Mouse (Mus musculus) liver (tissue): ENCODE data around the gene Supt4a.
A peak's percentile ranks its signal among the peaks of the same experiment; 100 is the strongest.

ENCODE experiments used
- DNase-seq: peaks from one replicate; pipeline ENCODE4 v3.0.0-alpha.2; 2020; ENCODE audit warnings: mixed read lengths

Supt4a gene

GRCm38 (mm10) chr11:87737175-87737740 is at the start of gene Supt4a:
TSS of gene Supt4a (plus strand) at chr11:87737552.
- DNase-seq: peak; percentile 99

GRCm38 (mm10) chr11:87688478-87689203 is 48.7 kb upstream of the Supt4a start:
- no peak for DNase-seq

- peak; percentile 38 for DNase-seq
Observed at GRCm38 (mm10) chr11:87689402-87689808, 47.9 kb upstream of the Supt4a start.

GRCm38 (mm10) chr11:87690054-87690740 is 47.2 kb upstream of the Supt4a start:
- peak; percentile 76 for DNase-seq

- no peak for DNase-seq
Observed at GRCm38 (mm10) chr11:87697131-87697682, 40.1 kb upstream of the Supt4a start.

- DNase-seq: no peak
Observed at GRCm38 (mm10) chr11:87698126-87698525, 39.2 kb upstream of the Supt4a start.

GRCm38 (mm10) chr11:87701108-87701507 is 36.2 kb upstream of the Supt4a start:
- DNase-seq: no peak

GRCm38 (mm10) chr11:87701877-87702620 is 35.3 kb upstream of the Supt4a start:
- no peak for DNase-seq

- no peak for DNase-seq
Observed at GRCm38 (mm10) chr11:87703654-87704053, 33.7 kb upstream of the Supt4a start.

GRCm38 (mm10) chr11:87704289-87704688 is 33.1 kb upstream of the Supt4a start:
- DNase-seq: no peak

- no peak for DNase-seq
Observed at GRCm38 (mm10) chr11:87707570-87707969, 29.8 kb upstream of the Supt4a start.

GRCm38 (mm10) chr11:87708979-87709378 is 28.4 kb upstream of the Supt4a start:
- no peak for DNase-seq

- DNase-seq: no peak
Observed at GRCm38 (mm10) chr11:87709513-87710261, 27.7 kb upstream of the Supt4a start.

- no peak for DNase-seq
Observed at GRCm38 (mm10) chr11:87710262-87710615, 27.1 kb upstream of the Supt4a start.

- no peak for DNase-seq
Observed at GRCm38 (mm10) chr11:87712188-87712587, 25.2 kb upstream of the Supt4a start.

- DNase-seq: no peak
Observed at GRCm38 (mm10) chr11:87715999-87716398, 21.4 kb upstream of the Supt4a start.

- DNase-seq: no peak
Observed at GRCm38 (mm10) chr11:87719526-87719925, 17.8 kb upstream of the Supt4a start.

GRCm38 (mm10) chr11:87720324-87720723 is 17.0 kb upstream of the Supt4a start:
- no peak for DNase-seq

GRCm38 (mm10) chr11:87720839-87721238 is 16.5 kb upstream of the Supt4a start:
- no peak for DNase-seq

GRCm38 (mm10) chr11:87722168-87722567 is 15.2 kb upstream of the Supt4a start:
- no peak for DNase-seq

- no peak for DNase-seq
Observed at GRCm38 (mm10) chr11:87722891-87723290, 14.5 kb upstream of the Supt4a start.

GRCm38 (mm10) chr11:87725515-87725914 is 11.8 kb upstream of the Supt4a start:
- DNase-seq: no peak
